Mouse (Mus musculus) neural tube, postnatal 0 days (tissue): Measurements from ENCODE around the gene Rdh14. TPM values are rescaled to one million over a fixed set of nuclear protein-coding genes. Genes with fewer than 3 reads are reported as not detected.

Source experiments
- polyA plus RNA-seq: library from polyadenylated mRNA; unstranded; fragments of >200 nt; fragmentation: Nextera tagmentation; extraction: Ambion mirVana; gene quantifications from 2 replicates; pipeline ENCODE4 v1.2.1, GENCODE M21; 2015

Gene Rdh14
- polyA plus RNA-seq, result 47.3 and 51.1 TPM in 2 replicates

GRCm38 (mm10) chr12:10390671-10391441 lies at the start of gene Rdh14:
Gene Rdh14 (plus strand): TSS chr12:10390772.

GRCm38 (mm10) chr12:10369673-10370072 lies 20.9 kb upstream of the Rdh14 start, which contains the start of gene Nt5c1b:
Gene Nt5c1b (plus strand): TSS chr12:10369973.

Other genes with a start within 250 kb of the Rdh14 start
- 0.19 TPM in 1 of 2 replicates, not detected in the other for gene Nt5c1b, start 20.8 kb upstream of the Rdh14 start, polyA plus RNA-seq